Mouse (Mus musculus): ENCODE results near the gene Fam122b. TPM values are rescaled to one million over a fixed set of nuclear protein-coding genes. Genes with fewer than 3 reads are reported as not detected.

Fam122b gene
- polyA plus RNA-seq, 1 experiment, result 25.4 TPM

DNA sequence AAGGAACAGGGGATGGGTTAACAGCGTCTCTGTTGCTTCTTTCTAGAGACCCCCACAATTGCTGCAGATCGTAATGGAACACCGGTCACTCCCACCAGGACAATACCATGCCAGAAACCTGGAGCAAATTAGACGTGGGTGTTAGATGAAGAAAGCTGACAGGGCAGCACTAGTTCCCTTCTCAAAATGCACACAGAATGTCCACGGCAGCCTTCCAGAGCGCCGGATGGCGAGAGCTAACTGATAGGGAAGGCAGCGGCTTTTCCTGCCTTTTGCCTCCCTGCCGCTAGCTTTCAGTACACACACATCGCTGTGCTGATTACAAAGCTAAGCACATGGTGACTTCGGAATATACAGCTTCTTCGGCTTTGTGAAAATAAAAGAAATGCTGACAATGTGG is 37.6 kb downstream of the Fam122b start:
- H3K27ac ChIP-seq (ENCODE audit: insufficient read depth, low read length), result no peak overlapping the region
- no peak overlapping the region for H3K4me3 ChIP-seq (ENCODE audit: low read depth, low read length)
- no peak for TF ChIP-seq POLR2A (IDR thresholded peaks at IDR 0.05; ENCODE audit: insufficient read depth, low read length)
- TF ChIP-seq CTCF (IDR thresholded peaks at IDR 0.05; ENCODE audit: low read depth, low read length), result no peak
- TF ChIP-seq EP300 (IDR thresholded peaks at IDR 0.05; ENCODE audit: insufficient read depth, low read depth, low read length), result no peak
- H3K4me1 ChIP-seq (ENCODE audit: control insufficient read depth, insufficient read depth, low read length), result no peaks in the 10 kb centered on the region
- H3K9ac ChIP-seq (ENCODE audit: low read depth, poor library complexity, severe bottlenecking), result no peak overlapping the region
- no peaks in the 10 kb centered on the region for H3K27me3 ChIP-seq (ENCODE audit: control insufficient read depth, insufficient read depth, low read length, poor library complexity, severe bottlenecking)
- H3K36me3 ChIP-seq (ENCODE audit: control insufficient read depth, insufficient read depth, low read length, poor library complexity, severe bottlenecking), result no peaks in the 10 kb centered on the region
- H3K9me3 ChIP-seq (replicated peaks; ENCODE audit: control insufficient read depth, insufficient read depth, low read length, poor library complexity, severe bottlenecking), result no peaks in the 10 kb centered on the region

GRCm38 (mm10) chrX:53224353-53224944 is 45.2 kb downstream of the Fam122b start:
- Histone ChIP-seq H3K27me3 (ENCODE audit: control insufficient read depth, insufficient read depth, low read length, poor library complexity, severe bottlenecking) (no peaks in the 10 kb centered on the region), H3K9me3 (replicated peaks; ENCODE audit: control insufficient read depth, insufficient read depth, low read length, poor library complexity, severe bottlenecking) (no peaks in the 10 kb centered on the region), H3K9ac (ENCODE audit: low read depth, poor library complexity, severe bottlenecking) (no peak overlapping the region), H3K27ac (ENCODE audit: insufficient read depth, low read length) (no peak overlapping the region), H3K4me3 (ENCODE audit: low read depth, low read length) (no peak overlapping the region), H3K4me1 (ENCODE audit: control insufficient read depth, insufficient read depth, low read length) (no peaks in the 10 kb centered on the region), H3K36me3 (ENCODE audit: control insufficient read depth, insufficient read depth, low read length, poor library complexity, severe bottlenecking) (no peaks in the 10 kb centered on the region)
- TF ChIP-seq POLR2A (IDR thresholded peaks at IDR 0.05; ENCODE audit: insufficient read depth, low read length), result no peak
- TF ChIP-seq EP300 (IDR thresholded peaks at IDR 0.05; ENCODE audit: insufficient read depth, low read depth, low read length), result no peak
- no peak for TF ChIP-seq CTCF (IDR thresholded peaks at IDR 0.05; ENCODE audit: low read depth, low read length)

DNA sequence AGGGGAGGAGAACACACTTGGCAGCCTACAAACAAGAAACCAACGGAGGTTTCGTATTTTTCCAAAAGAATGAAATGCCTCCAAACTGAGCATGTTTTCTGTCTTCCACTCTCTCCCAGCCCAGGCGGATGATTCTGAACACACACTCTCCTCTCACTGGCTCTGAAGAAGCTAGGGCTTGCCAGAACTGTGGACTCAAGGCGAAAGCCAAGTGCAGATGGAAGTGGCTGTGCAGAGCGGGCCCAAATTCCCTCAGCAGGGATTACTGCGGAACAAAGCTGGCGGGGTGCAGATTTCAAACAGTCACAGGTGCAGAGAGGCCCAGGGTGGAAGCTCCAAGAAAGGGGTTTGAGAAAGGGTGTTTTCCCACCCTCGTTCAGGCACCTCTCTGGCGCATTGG is 48.8 kb downstream of the Fam122b start:
- H3K4me1 ChIP-seq (ENCODE audit: control insufficient read depth, insufficient read depth, low read length), result no peaks in the 10 kb centered on the region
- H3K27ac ChIP-seq (ENCODE audit: insufficient read depth, low read length), result no peak overlapping the region
- no peaks in the 10 kb centered on the region for H3K36me3 ChIP-seq (ENCODE audit: control insufficient read depth, insufficient read depth, low read length, poor library complexity, severe bottlenecking)
- H3K27me3 ChIP-seq (ENCODE audit: control insufficient read depth, insufficient read depth, low read length, poor library complexity, severe bottlenecking), result no peaks in the 10 kb centered on the region
- TF ChIP-seq CTCF (IDR thresholded peaks at IDR 0.05; ENCODE audit: low read depth, low read length) (no peak), EP300 (IDR thresholded peaks at IDR 0.05; ENCODE audit: insufficient read depth, low read depth, low read length) (no peak), POLR2A (IDR thresholded peaks at IDR 0.05; ENCODE audit: insufficient read depth, low read length) (no peak)
- H3K9ac ChIP-seq (ENCODE audit: low read depth, poor library complexity, severe bottlenecking), result no peak overlapping the region
- no peaks in the 10 kb centered on the region for H3K9me3 ChIP-seq (replicated peaks; ENCODE audit: control insufficient read depth, insufficient read depth, low read length, poor library complexity, severe bottlenecking)
- no peak overlapping the region for H3K4me3 ChIP-seq (ENCODE audit: low read depth, low read length)

GRCm38 (mm10) chrX:53214557-53215229 is 54.9 kb downstream of the Fam122b start:
- no peak overlapping the region for H3K4me3 ChIP-seq (ENCODE audit: low read depth, low read length)
- H3K4me1 ChIP-seq (ENCODE audit: control insufficient read depth, insufficient read depth, low read length), result no peaks in the 10 kb centered on the region
- no peak overlapping the region for H3K9ac ChIP-seq (ENCODE audit: low read depth, poor library complexity, severe bottlenecking)
- no peaks in the 10 kb centered on the region for H3K9me3 ChIP-seq (replicated peaks; ENCODE audit: control insufficient read depth, insufficient read depth, low read length, poor library complexity, severe bottlenecking)
- H3K27ac ChIP-seq (ENCODE audit: insufficient read depth, low read length), result no peak overlapping the region
- H3K36me3 ChIP-seq (ENCODE audit: control insufficient read depth, insufficient read depth, low read length, poor library complexity, severe bottlenecking), result no peaks in the 10 kb centered on the region
- TF ChIP-seq EP300 (IDR thresholded peaks at IDR 0.05; ENCODE audit: insufficient read depth, low read depth, low read length), result no peak
- no peaks in the 10 kb centered on the region for H3K27me3 ChIP-seq (ENCODE audit: control insufficient read depth, insufficient read depth, low read length, poor library complexity, severe bottlenecking)

DNA sequence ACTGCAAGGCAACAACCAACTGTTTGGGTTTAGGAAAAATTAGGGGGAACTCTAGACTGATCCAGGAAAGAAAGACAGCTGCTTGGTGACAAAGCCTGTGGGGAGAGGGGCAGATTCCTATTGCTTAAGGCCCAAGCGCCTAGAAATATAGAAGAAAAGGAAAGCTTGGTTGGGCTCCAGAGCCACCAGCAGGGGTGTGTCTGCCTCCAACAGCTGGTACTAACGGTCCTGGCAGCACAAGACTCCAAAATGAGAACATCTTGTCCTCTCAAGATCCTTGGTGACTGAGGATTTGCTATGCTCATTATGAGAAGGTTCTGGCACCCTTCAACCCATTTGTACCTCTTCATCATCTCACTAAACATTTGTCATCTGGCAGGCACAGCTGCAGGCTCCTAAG is 55.8 kb downstream of the Fam122b start:
- no peak overlapping the region for H3K9ac ChIP-seq (ENCODE audit: low read depth, poor library complexity, severe bottlenecking)
- H3K27me3 ChIP-seq (ENCODE audit: control insufficient read depth, insufficient read depth, low read length, poor library complexity, severe bottlenecking), result no peaks in the 10 kb centered on the region
- TF ChIP-seq CTCF (IDR thresholded peaks at IDR 0.05; ENCODE audit: low read depth, low read length) (no peak), EP300 (IDR thresholded peaks at IDR 0.05; ENCODE audit: insufficient read depth, low read depth, low read length) (no peak), POLR2A (IDR thresholded peaks at IDR 0.05; ENCODE audit: insufficient read depth, low read length) (no peak)
- no peaks in the 10 kb centered on the region for H3K9me3 ChIP-seq (replicated peaks; ENCODE audit: control insufficient read depth, insufficient read depth, low read length, poor library complexity, severe bottlenecking)
- no peak overlapping the region for H3K4me3 ChIP-seq (ENCODE audit: low read depth, low read length)
- H3K36me3 ChIP-seq (ENCODE audit: control insufficient read depth, insufficient read depth, low read length, poor library complexity, severe bottlenecking), result no peaks in the 10 kb centered on the region
- no peak overlapping the region for H3K27ac ChIP-seq (ENCODE audit: insufficient read depth, low read length)
- no peaks in the 10 kb centered on the region for H3K4me1 ChIP-seq (ENCODE audit: control insufficient read depth, insufficient read depth, low read length)

DNA sequence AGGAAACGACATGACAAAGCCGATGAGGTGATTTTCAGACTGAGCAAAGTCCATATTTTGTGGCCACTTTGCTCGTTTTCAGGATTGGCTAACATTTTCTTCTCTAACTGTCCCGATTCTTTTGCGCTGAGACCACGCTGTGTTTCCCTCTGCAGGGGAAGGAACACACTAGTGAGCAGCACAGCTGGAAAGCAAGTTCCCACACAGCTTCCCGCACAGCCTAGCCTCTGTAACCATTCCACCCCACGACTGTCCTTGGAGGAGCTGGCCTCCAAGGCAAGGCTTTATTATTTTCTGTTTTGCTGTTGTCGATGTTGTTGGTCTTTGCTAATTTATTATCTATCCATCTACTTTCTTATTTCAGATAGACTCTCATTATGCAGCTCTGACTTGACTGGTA is 57.1 kb downstream of the Fam122b start:
- Histone ChIP-seq H3K36me3 (ENCODE audit: control insufficient read depth, insufficient read depth, low read length, poor library complexity, severe bottlenecking) (no peaks in the 10 kb centered on the region), H3K4me3 (ENCODE audit: low read depth, low read length) (no peak overlapping the region), H3K4me1 (ENCODE audit: control insufficient read depth, insufficient read depth, low read length) (no peaks in the 10 kb centered on the region), H3K27me3 (ENCODE audit: control insufficient read depth, insufficient read depth, low read length, poor library complexity, severe bottlenecking) (no peaks in the 10 kb centered on the region), H3K9ac (ENCODE audit: low read depth, poor library complexity, severe bottlenecking) (no peak overlapping the region), H3K9me3 (replicated peaks; ENCODE audit: control insufficient read depth, insufficient read depth, low read length, poor library complexity, severe bottlenecking) (no peaks in the 10 kb centered on the region), H3K27ac (ENCODE audit: insufficient read depth, low read length) (no peak overlapping the region)
- no peak for TF ChIP-seq CTCF (IDR thresholded peaks at IDR 0.05; ENCODE audit: low read depth, low read length)
- no peak for TF ChIP-seq POLR2A (IDR thresholded peaks at IDR 0.05; ENCODE audit: insufficient read depth, low read length)
- no peak for TF ChIP-seq EP300 (IDR thresholded peaks at IDR 0.05; ENCODE audit: insufficient read depth, low read depth, low read length)

All from ES-Bruce4 (cell line).